Mouse (Mus musculus) small intestine, adult 2 months (tissue): ENCODE data around the gene Maml2.

Experiments used
- CTCF ChIP-seq: fragments of 200-500 bp; IDR thresholded peaks from 2 replicates; pipeline ENCODE4 v1.5.1; 2012; ENCODE audit warnings: low read depth, mild to moderate bottlenecking, control low read depth, inconsistent platforms, low read length, moderate library complexity, mixed read lengths; ENCODE audit not compliant: insufficient replicate concordance, insufficient read length; ENCODE audit errors: extremely low read depth
- POLR2A ChIP-seq: fragments of 200-500 bp; IDR thresholded peaks from 2 replicates; pipeline ENCODE4 v1.6.1; 2012; ENCODE audit warnings: low read depth, mild to moderate bottlenecking, control low read depth, inconsistent platforms, low read length, moderate library complexity

DNA sequence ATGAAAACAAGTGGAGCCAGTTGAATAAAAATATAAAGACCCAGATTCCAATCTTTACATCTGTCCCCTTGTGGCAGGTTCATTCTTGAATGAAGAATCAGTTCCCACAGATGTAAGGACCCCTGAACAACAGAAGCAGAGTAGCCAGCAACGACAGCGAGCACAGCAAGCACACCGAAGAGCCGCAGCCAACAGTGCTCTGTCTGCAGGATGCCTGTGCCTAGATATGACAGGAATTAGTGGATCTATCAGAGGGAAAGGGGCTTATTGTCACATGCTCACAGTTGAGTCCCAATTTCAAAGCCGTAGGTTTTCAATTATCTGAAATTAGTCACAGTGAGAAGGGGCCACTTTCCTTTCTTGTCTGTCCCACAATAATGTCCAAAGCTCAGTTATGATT is 238.0 kb downstream of the Maml2 start:
- TF ChIP-seq POLR2A (no peak), CTCF (no peak)
